Mouse (Mus musculus) MEL (cell line): ENCODE results near the gene Zscan2. TPM values are rescaled to one million over a fixed set of nuclear protein-coding genes. Genes with fewer than 3 reads are reported as not detected.

Experiments used
- DNase-seq: peaks from one replicate; pipeline ENCODE4 v3.0.0; 2011; ENCODE audit warnings: low read depth, low spot score
- H3K27ac ChIP-seq: 2 replicates; pipeline ENCODE4 v1.5.1; 2012; ENCODE audit warnings: low read depth, mild to moderate bottlenecking, control low read depth, low read length, moderate library complexity; ENCODE audit not compliant: control insufficient read depth
- H3K27me3 ChIP-seq, 2 experiments: fragments of 150-350 bp in 1 of 2; sonication (generic) in 1 of 2; 2 replicates each; pipeline ENCODE4 v1.6.1; 2012; ENCODE audit warnings: low read length in 2 of 2, mild to moderate bottlenecking in 2 of 2, improper control_type of control experiment in 1 of 2, moderate library complexity in 1 of 2; ENCODE audit not compliant: insufficient read depth in 2 of 2, control insufficient read depth in 1 of 2
- H3K36me3 ChIP-seq, 2 experiments: 2 replicates each; pipeline ENCODE4 v1.6.1; 2012 to 2014; ENCODE audit warnings: low read length in 2 of 2, improper control_type of control experiment in 1 of 2, inconsistent platforms in 1 of 2, mild to moderate bottlenecking in 1 of 2; ENCODE audit not compliant: insufficient read depth in 2 of 2, control insufficient read depth in 1 of 2
- H3K4me1 ChIP-seq, 2 experiments: fragments of 150-350 bp in 1 of 2; sonication (generic) in 1 of 2; 2 replicates each; pipeline ENCODE4 v1.6.1; 2012; ENCODE audit warnings: low read length in 2 of 2, improper control_type of control experiment in 1 of 2, mild to moderate bottlenecking in 1 of 2; ENCODE audit not compliant: insufficient read depth in 2 of 2, control insufficient read depth in 1 of 2
- H3K4me3 ChIP-seq, 2 experiments: fragments of 150-350 bp in 1 of 2; sonication (generic) in 1 of 2; 2 replicates each; pipeline ENCODE4 v1.5.1; 2012; ENCODE audit warnings: low read depth in 2 of 2, low read length in 2 of 2, mild to moderate bottlenecking in 2 of 2, moderate library complexity in 2 of 2, control low read depth in 1 of 2, improper control_type of control experiment in 1 of 2; ENCODE audit not compliant: control insufficient read depth in 1 of 2, insufficient read depth in 1 of 2
- H3K79me2 ChIP-seq: 2 replicates; pipeline ENCODE4 v1.6.1; 2012; ENCODE audit warnings: mild to moderate bottlenecking, low read length, moderate library complexity; ENCODE audit not compliant: control insufficient read depth, poor library complexity, insufficient read depth
- H3K9ac ChIP-seq: 2 replicates; pipeline ENCODE4 v1.6.1; 2012; ENCODE audit warnings: low read depth, mild to moderate bottlenecking, control low read depth, low read length, moderate library complexity; ENCODE audit not compliant: control insufficient read depth, poor library complexity, severe bottlenecking
- H3K9me3 ChIP-seq: fragments of 150-350 bp; sonication (generic); replicated peaks from 2 replicates; pipeline ENCODE4 v1.6.1; 2012; ENCODE audit warnings: mild to moderate bottlenecking, low read length, improper control_type of control experiment, moderate library complexity; ENCODE audit not compliant: insufficient read depth
- CHD2 ChIP-seq: IDR thresholded peaks from 2 replicates; pipeline ENCODE4 v1.6.1; 2011; ENCODE audit warnings: low read length, improper control_type of control experiment
- ELF1 ChIP-seq: IDR thresholded peaks from 2 replicates; pipeline ENCODE4 v1.6.1; 2014; ENCODE audit warnings: low read depth, mild to moderate bottlenecking, inconsistent platforms, low read length, improper control_type of control experiment, moderate library complexity
- EP300 ChIP-seq, 2 experiments: IDR thresholded peaks; 2 replicates each; pipeline ENCODE4 v1.6.1; 2011; ENCODE audit warnings: improper control_type of control experiment in 2 of 2, low read length in 2 of 2, low read depth in 1 of 2, mild to moderate bottlenecking in 1 of 2
- ETS1 ChIP-seq: IDR thresholded peaks from 2 replicates; pipeline ENCODE4 v1.6.1; 2012; ENCODE audit warnings: low read depth, mild to moderate bottlenecking, inconsistent platforms, low read length, improper control_type of control experiment, moderate library complexity
- GABPA ChIP-seq: IDR thresholded peaks from 2 replicates; pipeline ENCODE4 v1.6.1; 2012; ENCODE audit warnings: low read depth, mild to moderate bottlenecking, inconsistent platforms, low read length, improper control_type of control experiment, moderate library complexity
- GATA1 ChIP-seq: IDR thresholded peaks from 2 replicates; pipeline ENCODE4 v1.6.1; 2011; ENCODE audit warnings: low read depth, low read length, improper control_type of control experiment
- HCFC1 ChIP-seq: IDR thresholded peaks from 2 replicates; pipeline ENCODE4 v1.6.1; 2012; ENCODE audit warnings: low read depth, mild to moderate bottlenecking, inconsistent platforms, low read length, improper control_type of control experiment, moderate library complexity
- JUND ChIP-seq: IDR thresholded peaks from 2 replicates; pipeline ENCODE4 v1.6.1; 2011; ENCODE audit warnings: low read depth, mild to moderate bottlenecking, improper control_type of control experiment, low read length
- KAT2A ChIP-seq: conservative IDR thresholded peaks from 2 replicates; pipeline ENCODE4 v1.6.1; 2012; ENCODE audit warnings: low read depth, low read length, improper control_type of control experiment, inconsistent platforms
- MAX ChIP-seq: IDR thresholded peaks from 2 replicates; pipeline ENCODE4 v1.6.1; 2011; ENCODE audit warnings: low read length, improper control_type of control experiment
- MAZ ChIP-seq: IDR thresholded peaks from 2 replicates; pipeline ENCODE4 v1.6.1; 2012; ENCODE audit warnings: low read depth, mild to moderate bottlenecking, inconsistent platforms, low read length, improper control_type of control experiment
- MEF2A ChIP-seq: IDR thresholded peaks from 2 replicates; pipeline ENCODE4 v1.6.1; 2014; ENCODE audit warnings: low read depth, mild to moderate bottlenecking, inconsistent platforms, low read length, improper control_type of control experiment; ENCODE audit not compliant: poor library complexity, insufficient replicate concordance, severe bottlenecking; ENCODE audit errors: extremely low read depth
- MXI1 ChIP-seq: IDR thresholded peaks from 2 replicates; pipeline ENCODE4 v1.6.1; 2011; ENCODE audit warnings: mild to moderate bottlenecking, low read depth, low read length, improper control_type of control experiment
- MYC ChIP-seq: IDR thresholded peaks from 2 replicates; pipeline ENCODE4 v1.6.1; 2011; ENCODE audit warnings: low read depth, mild to moderate bottlenecking, low read length, improper control_type of control experiment, moderate library complexity
- NELFE ChIP-seq: IDR thresholded peaks from 2 replicates; pipeline ENCODE4 v1.6.1; 2011; ENCODE audit warnings: low read depth, low read length, improper control_type of control experiment
- NRF1 ChIP-seq: IDR thresholded peaks from 2 replicates; pipeline ENCODE4 v1.6.1; 2014; ENCODE audit warnings: low read depth, mild to moderate bottlenecking, inconsistent platforms, low read length, improper control_type of control experiment, moderate library complexity; ENCODE audit not compliant: poor library complexity, insufficient read depth, severe bottlenecking
- POLR2A ChIP-seq, 2 experiments: IDR thresholded peaks; 2 replicates each; pipeline ENCODE4 v1.6.1; 2011 to 2012; ENCODE audit warnings: low read length in 2 of 2, mild to moderate bottlenecking in 2 of 2, control low read depth in 1 of 2, improper control_type of control experiment in 1 of 2, low read depth in 1 of 2, moderate library complexity in 1 of 2; ENCODE audit not compliant: control insufficient read depth in 1 of 2, insufficient read depth in 1 of 2, poor library complexity in 1 of 2
- POLR2AphosphoS2 ChIP-seq: IDR thresholded peaks from 2 replicates; pipeline ENCODE4 v1.6.1; 2011; ENCODE audit warnings: low read length, improper control_type of control experiment
- POLR2AphosphoS5 ChIP-seq: IDR thresholded peaks from 2 replicates; pipeline ENCODE4 v1.6.1; 2012; ENCODE audit warnings: low read depth, borderline replicate concordance, mild to moderate bottlenecking, inconsistent platforms, low read length, moderate library complexity, mixed read lengths
- RAD21 ChIP-seq: IDR thresholded peaks from 2 replicates; pipeline ENCODE4 v1.6.1; 2011; ENCODE audit warnings: mild to moderate bottlenecking, low read depth, low read length, improper control_type of control experiment
- RCOR1 ChIP-seq: IDR thresholded peaks from 2 replicates; pipeline ENCODE4 v1.6.1; 2012; ENCODE audit warnings: low read depth, mild to moderate bottlenecking, inconsistent platforms, low read length, improper control_type of control experiment
- SIN3A ChIP-seq: IDR thresholded peaks from 2 replicates; pipeline ENCODE4 v1.6.1; 2012; ENCODE audit warnings: low read length, improper control_type of control experiment, inconsistent platforms
- TBP ChIP-seq: IDR thresholded peaks from 2 replicates; pipeline ENCODE4 v1.8.0; 2011; ENCODE audit warnings: low read depth, low read length, improper control_type of control experiment
- TCF12 ChIP-seq: IDR thresholded peaks from 2 replicates; pipeline ENCODE4 v1.6.1; 2014; ENCODE audit warnings: low read depth, mild to moderate bottlenecking, inconsistent platforms, low read length, improper control_type of control experiment, moderate library complexity
- USF1 ChIP-seq: IDR thresholded peaks from 2 replicates; pipeline ENCODE4 v1.6.1; 2014; ENCODE audit warnings: low read depth, mild to moderate bottlenecking, inconsistent platforms, low read length, improper control_type of control experiment, moderate library complexity
- ZKSCAN1 ChIP-seq: IDR thresholded peaks from 2 replicates; pipeline ENCODE4 v1.6.1; 2012; ENCODE audit warnings: low read depth, mild to moderate bottlenecking, inconsistent platforms, low read length, improper control_type of control experiment, moderate library complexity
- ZMIZ1 ChIP-seq: IDR thresholded peaks from 2 replicates; pipeline ENCODE4 v1.6.1; 2012; ENCODE audit warnings: low read depth, mild to moderate bottlenecking, inconsistent platforms, low read length, improper control_type of control experiment, moderate library complexity
- ZNF384 ChIP-seq: IDR thresholded peaks from 2 replicates; pipeline ENCODE4 v1.6.1; 2012; ENCODE audit warnings: low read depth, mild to moderate bottlenecking, inconsistent platforms, low read length, improper control_type of control experiment
- polyA plus RNA-seq, 2 experiments: library from polyadenylated mRNA; stranded (reverse) in 1 of 2; unstranded in 1 of 2; fragments of >175 nt in 1 of 2; fragments of >200 nt in 1 of 2; gene quantifications; 2 replicates each; pipeline versions ENCODE4 v1.2.1 to v1.2.4; 2012; ENCODE audit warnings: low replicate concordance in 2 of 2, low read depth in 1 of 2; ENCODE audit not compliant: insufficient read length in 2 of 2, insufficient read depth in 1 of 2, missing spikeins in 1 of 2
- total RNA-seq: library from RNA; depleted of rRNA; stranded (reverse); fragments of 300-350 nt; gene quantifications from 2 replicates; pipeline ENCODE4 v1.2.3, GENCODE M21; 2012

Gene Zscan2
- total and polyA plus RNA-seq, 3 experiments: 1.2 to 2.4 TPM; not detected in 1

- H3K36me3 ChIP-seq: peaks cover 9 to 12% of the 10 kb centered on the region in 2 experiments; a peak in 3 of 4 replicates
- no peak for DNase-seq
- no peak overlapping the region for H3K4me3 ChIP-seq
- H3K9me3 ChIP-seq: no peaks in the 10 kb centered on the region
- H3K27me3 ChIP-seq: no peaks in the 10 kb centered on the region
- no peak overlapping the region for H3K27ac ChIP-seq
- H3K79me2 ChIP-seq: peaks cover 16% of the 10 kb centered on the region
- H3K9ac ChIP-seq: no peak overlapping the region
- TF ChIP-seq MEF2A: no peak
- TF ChIP-seq POLR2AphosphoS2: no peak
- TF ChIP-seq RAD21: no peak
- TF ChIP-seq JUND: no peak
- no peak for TF ChIP-seq ZKSCAN1
- TF ChIP-seq MAX: no peak
- TF ChIP-seq ETS1: no peak
- no peak for TF ChIP-seq TCF12
- TF ChIP-seq POLR2AphosphoS5: no peak
- 0 out of 4 replicates have a peak, but pooled peaks cover 0 to 9% of the 10 kb centered on the region in 2 experiments for H3K4me1 ChIP-seq
Observed at GRCm38 (mm10) chr7:80897721-80898120, 37.0 kb downstream of the Zscan2 start.

- peaks cover 5 to 14% of the 10 kb centered on the region in 2 experiments for H3K36me3 ChIP-seq
- H3K79me2 ChIP-seq: peaks cover 16% of the 10 kb centered on the region
- peaks cover 0 to 19% of the 10 kb centered on the region in 2 experiments; a peak in 3 of 4 replicates for H3K4me1 ChIP-seq
- no peak for TF ChIP-seq GABPA
- no peak; the same call in 1 of the 2 replicates for TF ChIP-seq KAT2A
- TF ChIP-seq MXI1: peak; percentile 97
- peak; percentile 99 for TF ChIP-seq CHD2
- peak; percentile 93 for TF ChIP-seq POLR2AphosphoS2
- peak; percentile 69 for TF ChIP-seq NRF1
- TF ChIP-seq TCF12: peak; percentile 70
- peak; percentile 60 for TF ChIP-seq USF1
- no peak for TF ChIP-seq MEF2A
- TF ChIP-seq HCFC1: peak; percentile 94
- TF ChIP-seq SIN3A: peak; percentile 98
- peak; percentile 74 for TF ChIP-seq GATA1
- peak; percentile 99 for TF ChIP-seq ELF1
- peak; percentile 93 for TF ChIP-seq MYC
- TF ChIP-seq ETS1: 0 out of 2 replicates have a peak, but pooled peaks have one; percentile 49
- no peak for TF ChIP-seq EP300 (IDR thresholded peaks at IDR 0.05; ENCODE audit: low read depth in 1 of 2, low read length in 2 of 2)
- TF ChIP-seq MAX: peak; percentile 82
- peak; percentile 72 to 95 for TF ChIP-seq POLR2A (IDR thresholded peaks at IDR 0.05; ENCODE audit: control insufficient read depth in 1 of 2, insufficient read depth in 1 of 2, low read depth in 1 of 2, low read length in 2 of 2, poor library complexity in 1 of 2)
- TF ChIP-seq ZMIZ1: peak; percentile 95
- TF ChIP-seq NELFE: peak; percentile 94
- TF ChIP-seq MAZ: peak; percentile 47; the same call in 1 of the 2 replicates
- no peak for TF ChIP-seq RCOR1
- TF ChIP-seq RAD21: no peak
- TF ChIP-seq TBP: peak; percentile 68
- TF ChIP-seq ZNF384: 0 out of 2 replicates have a peak, but pooled peaks have one; percentile 17
- H3K9me3 ChIP-seq: no peaks in the 10 kb centered on the region
- peak within 1 kb of the TSS; percentile 79 to 88 for H3K4me3 ChIP-seq
- H3K27me3 ChIP-seq: no peaks in the 10 kb centered on the region
- H3K27ac ChIP-seq: peak within 1 kb of the TSS; percentile 81
- peak; percentile 97 for DNase-seq
- H3K9ac ChIP-seq: peak within 1 kb of the TSS; percentile 87
Observed at GRCm38 (mm10) chr7:80900944-80901501, 40.3 kb downstream of the Zscan2 start, which contains the start of gene Wdr73. Gene Wdr73, minus strand, starts transcription at chr7:80901269.
